Mouse (Mus musculus): ENCODE data around the gene Tmppe. TPM values are rescaled to one million over a fixed set of nuclear protein-coding genes. Genes with fewer than 3 reads are reported as not detected.

Gene Tmppe
- polyA plus RNA-seq (2015; fragmentation: Nextera tagmentation; extraction: Ambion mirVana) = 6.1 and 6.8 TPM in 2 replicates

GRCm38 (mm10) chr9:114400949-114401684, at the start of gene Tmppe, which contains the start of gene Glb1:
Gene Tmppe (plus strand): TSS chr9:114401105.
Gene Glb1 (plus strand): TSS chr9:114401076.

GRCm38 (mm10) chr9:114389905-114390748, 10.8 kb upstream of the Tmppe start, which contains the start of gene Crtap:
Gene Crtap (minus strand): TSS chr9:114390675.

Other genes with a start within 250 kb of the Tmppe start
- gene Bcl2a1c, start 71.0 kb upstream of the Tmppe start, polyA plus RNA-seq (2015; fragmentation: Nextera tagmentation; extraction: Ambion mirVana) = not detected in 2 replicates
- gene Crtap, start 10.4 kb upstream of the Tmppe start, polyA plus RNA-seq (2015; fragmentation: Nextera tagmentation; extraction: Ambion mirVana) = 37.8 and 39.9 TPM in 2 replicates
- gene Glb1, start within 50 bp of the Tmppe start, polyA plus RNA-seq (2015; fragmentation: Nextera tagmentation; extraction: Ambion mirVana) = 32.8 and 34.0 TPM in 2 replicates
- gene Ccr4, start 103.8 kb downstream of the Tmppe start, polyA plus RNA-seq (2015; fragmentation: Nextera tagmentation; extraction: Ambion mirVana) = not detected in 2 replicates
- not detected in 2 replicates for gene C130032M10Rik, start 114.6 kb downstream of the Tmppe start, polyA plus RNA-seq (2015; fragmentation: Nextera tagmentation; extraction: Ambion mirVana)
- gene Trim71, start 163.3 kb downstream of the Tmppe start, polyA plus RNA-seq (2015; fragmentation: Nextera tagmentation; extraction: Ambion mirVana) = 0.20 and 0.26 TPM in 2 replicates
- gene Cnot10, start 239.1 kb downstream of the Tmppe start, polyA plus RNA-seq (2015; fragmentation: Nextera tagmentation; extraction: Ambion mirVana) = 38.1 and 40.2 TPM in 2 replicates